Mouse (Mus musculus): ENCODE measurements around the gene Tnfrsf13b.

DNA sequence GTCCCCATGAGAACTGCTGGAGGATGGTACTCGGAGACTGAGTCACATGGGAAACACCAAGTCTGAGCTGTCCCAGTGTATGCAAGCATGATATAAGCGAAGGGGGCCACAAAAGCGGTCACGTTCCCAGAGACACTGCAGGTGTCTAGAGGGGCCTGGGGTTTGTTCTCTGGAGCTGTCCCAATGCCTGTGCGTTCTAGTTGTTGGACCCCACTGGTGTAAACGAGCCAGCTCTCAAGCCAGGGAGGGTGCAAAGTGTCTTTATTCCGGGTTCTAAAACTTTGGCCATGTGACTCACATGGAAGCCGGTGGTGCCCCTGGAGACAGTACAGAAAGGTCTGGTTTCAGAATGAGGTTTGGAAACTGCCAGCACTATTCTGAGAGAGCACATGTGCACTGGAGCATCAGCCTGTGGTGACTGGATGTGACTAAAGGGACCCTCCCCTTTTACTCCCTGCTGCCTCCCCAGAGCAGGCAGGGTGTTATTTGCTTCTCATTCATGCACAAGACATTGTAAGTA, 3.7 kb upstream of the Tnfrsf13b start:
- TF ChIP-seq CTCF (IDR thresholded peaks at IDR 0.05), result no peak
- no peak for TF ChIP-seq EP300 (IDR thresholded peaks at IDR 0.05)

Measured in lung, postnatal 0 days (tissue).